Mouse (Mus musculus): ENCODE data around the gene Gm9376.

DNA sequence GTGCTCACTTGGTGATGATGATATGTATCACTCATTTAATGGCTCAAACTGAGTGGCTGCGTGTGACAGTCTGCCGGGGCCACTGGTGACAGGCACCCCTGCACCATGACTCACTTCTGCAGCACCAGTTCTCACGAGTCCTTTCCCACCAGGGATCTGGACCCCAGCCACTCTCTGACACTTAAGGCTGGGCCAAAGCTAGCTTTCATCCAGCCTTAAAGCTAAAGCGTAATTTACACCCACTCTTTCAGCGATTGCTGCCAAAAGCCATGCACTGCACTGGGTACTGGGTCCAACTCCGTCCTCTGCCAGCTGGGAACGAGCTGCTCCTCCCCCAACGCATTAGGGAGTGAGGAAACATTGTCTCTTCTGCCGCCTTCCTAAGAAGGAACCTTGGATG lies 50.5 kb downstream of the Gm9376 start:
- TF ChIP-seq CTCF (IDR thresholded peaks at IDR 0.05; ENCODE audit: low read depth) (no peak), EP300 (optimal IDR thresholded peaks at IDR 0.05) (no peak)
